Mouse (Mus musculus) small intestine, adult 2 months (tissue): ENCODE results near the gene Zfp710. TPM values are rescaled to one million over a fixed set of nuclear protein-coding genes. Genes with fewer than 3 reads are reported as not detected.

Source experiments
- H3K27ac ChIP-seq: fragments of 200-500 bp; 2 replicates; pipeline ENCODE4 v1.5.1; 2012; ENCODE audit warnings: low read depth, low read length, control low read depth, inconsistent platforms; ENCODE audit not compliant: insufficient read depth
- H3K27me3 ChIP-seq: fragments of 200-500 bp; 2 replicates; pipeline ENCODE4 v1.6.1; 2012; ENCODE audit warnings: mild to moderate bottlenecking, moderate library complexity, low read length, inconsistent platforms; ENCODE audit not compliant: control insufficient read depth, insufficient read depth
- H3K36me3 ChIP-seq: fragments of 200-500 bp; 2 replicates; pipeline ENCODE4 v1.6.1; 2012; ENCODE audit warnings: mild to moderate bottlenecking, low read length, control low read depth, inconsistent platforms; ENCODE audit not compliant: control insufficient read depth, insufficient read depth
- H3K4me1 ChIP-seq: fragments of 200-500 bp; 2 replicates; pipeline ENCODE4 v1.6.1; 2012; ENCODE audit warnings: low read length, inconsistent platforms, mixed read lengths; ENCODE audit not compliant: control insufficient read depth, insufficient read depth, insufficient read length
- H3K4me3 ChIP-seq: fragments of 200-500 bp; 2 replicates; pipeline ENCODE4 v1.5.1; 2012; ENCODE audit warnings: low read depth, mild to moderate bottlenecking, control low read depth, inconsistent platforms, low read length, moderate library complexity
- CTCF ChIP-seq: fragments of 200-500 bp; IDR thresholded peaks from 2 replicates; pipeline ENCODE4 v1.5.1; 2012; ENCODE audit warnings: low read depth, mild to moderate bottlenecking, control low read depth, inconsistent platforms, low read length, moderate library complexity, mixed read lengths; ENCODE audit not compliant: insufficient replicate concordance, insufficient read length; ENCODE audit errors: extremely low read depth
- POLR2A ChIP-seq: fragments of 200-500 bp; IDR thresholded peaks from 2 replicates; pipeline ENCODE4 v1.6.1; 2012; ENCODE audit warnings: low read depth, mild to moderate bottlenecking, control low read depth, inconsistent platforms, low read length, moderate library complexity
- WGBS: fragments of 180-500 bp; shearing (Covaris S2); methylation state at CpG from one replicate; pipeline ENCODE4 v1.1.7; 2018; 5-methylcytosine and 5-hydroxymethylcytosine counted together
- polyA plus RNA-seq: library from polyadenylated mRNA; depleted of rRNA; stranded (reverse); fragments of >200 nt; gene quantifications from 2 replicates; pipeline ENCODE4 v1.2.3, GENCODE M21; 2012

Zfp710 gene
- polyA plus RNA-seq, 1 experiment, result 67.9 TPM

DNA sequence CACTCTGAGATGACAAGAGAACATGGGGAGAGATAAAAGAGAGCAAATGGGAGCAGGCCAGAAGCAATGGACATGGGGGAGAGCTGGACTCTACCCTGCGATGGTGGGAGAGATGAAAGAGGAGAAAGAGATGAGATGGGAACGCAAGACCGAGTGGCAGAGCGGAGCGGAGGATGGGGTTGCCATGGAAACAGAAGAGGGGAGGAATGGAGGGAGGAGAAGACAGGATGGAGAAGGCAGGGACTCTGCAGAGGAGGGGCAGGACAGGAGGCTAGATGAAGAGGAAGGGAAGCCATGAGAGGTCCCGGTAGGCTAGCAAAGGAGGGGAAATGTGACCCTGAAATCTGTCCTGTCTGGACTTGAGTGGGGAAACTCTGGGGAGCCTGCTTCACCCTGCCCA, 47.7 kb downstream of the Zfp710 start:
- Histone ChIP-seq H3K4me1 (peaks cover 64% of the 10 kb centered on the region), H3K27me3 (no peaks in the 10 kb centered on the region), H3K27ac (no peak overlapping the region), H3K36me3 (peaks cover 2% of the 10 kb centered on the region; the same call in 1 of the 2 replicates), H3K4me3 (no peak overlapping the region)
- 93% methylated on average over 6 of the region's 6 CpGs for WGBS
- TF ChIP-seq POLR2A (no peak), CTCF (no peak)

DNA sequence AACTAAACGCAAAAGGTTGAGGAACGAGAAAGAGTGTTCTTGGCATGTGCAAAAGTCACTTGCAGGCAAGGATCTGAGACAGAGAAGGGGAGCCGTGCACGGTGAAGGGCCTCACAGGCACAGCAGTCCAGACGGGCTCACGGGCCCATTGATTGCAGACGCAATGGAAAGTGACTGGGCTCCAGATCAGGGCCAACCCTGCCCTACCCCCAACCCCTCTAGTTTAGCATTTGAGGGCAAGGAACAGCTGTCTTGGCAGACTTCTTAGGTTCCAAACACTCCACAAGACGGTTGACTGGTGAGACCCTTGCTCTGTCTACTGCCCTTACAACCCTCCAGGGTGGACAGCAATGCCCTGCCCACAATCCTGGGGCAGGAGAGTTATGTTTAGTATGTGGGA, 48.9 kb downstream of the Zfp710 start:
- peak overlapping the region; percentile 96 for H3K27ac ChIP-seq
- H3K4me3 ChIP-seq, result no peak overlapping the region
- peaks cover 73% of the 10 kb centered on the region for H3K4me1 ChIP-seq
- H3K36me3 ChIP-seq, result peaks cover 2% of the 10 kb centered on the region; the same call in 1 of the 2 replicates
- H3K27me3 ChIP-seq, result no peaks in the 10 kb centered on the region
- TF ChIP-seq POLR2A, result no peak
- TF ChIP-seq CTCF, result no peak
- 30% methylated on average over 8 of the region's 8 CpGs for WGBS

DNA sequence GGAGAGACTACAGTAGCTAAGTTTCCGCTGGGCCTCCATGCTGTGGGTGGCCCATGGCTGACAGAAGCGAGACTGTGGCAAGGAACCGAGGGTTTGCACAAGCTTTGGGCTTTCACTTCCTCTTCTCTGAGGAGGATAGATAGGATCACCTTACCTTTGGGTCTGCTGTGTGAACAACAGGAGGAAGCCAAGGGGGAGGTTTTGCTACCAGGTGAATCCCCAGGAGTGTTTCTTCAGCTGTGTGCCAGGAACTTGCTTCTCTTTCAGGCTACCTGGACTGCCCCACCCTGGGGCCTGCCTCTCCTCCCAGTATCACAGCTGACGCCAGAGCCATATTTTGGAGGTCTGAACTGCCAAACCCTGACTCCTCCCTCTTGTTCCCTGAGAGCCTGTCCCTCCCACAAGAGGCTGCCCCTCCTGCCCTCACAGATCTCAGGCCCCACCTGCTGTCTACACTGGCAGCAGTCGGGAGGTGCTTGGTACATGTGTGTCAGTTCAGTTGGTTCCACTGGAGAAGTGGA, 50.4 kb downstream of the Zfp710 start:
- Histone ChIP-seq H3K27me3 (no peaks in the 10 kb centered on the region), H3K36me3 (peaks cover 2% of the 10 kb centered on the region; the same call in 1 of the 2 replicates), H3K27ac (peak overlapping the region; percentile 96), H3K4me3 (peak overlapping the region; percentile 30; the same call in 1 of the 2 replicates), H3K4me1 (peaks cover 70% of the 10 kb centered on the region)
- TF ChIP-seq CTCF, result peak; percentile 22; the same call in 1 of the 2 replicates
- no peak for TF ChIP-seq POLR2A
- 16% methylated on average over 5 of the region's 5 CpGs for WGBS

DNA sequence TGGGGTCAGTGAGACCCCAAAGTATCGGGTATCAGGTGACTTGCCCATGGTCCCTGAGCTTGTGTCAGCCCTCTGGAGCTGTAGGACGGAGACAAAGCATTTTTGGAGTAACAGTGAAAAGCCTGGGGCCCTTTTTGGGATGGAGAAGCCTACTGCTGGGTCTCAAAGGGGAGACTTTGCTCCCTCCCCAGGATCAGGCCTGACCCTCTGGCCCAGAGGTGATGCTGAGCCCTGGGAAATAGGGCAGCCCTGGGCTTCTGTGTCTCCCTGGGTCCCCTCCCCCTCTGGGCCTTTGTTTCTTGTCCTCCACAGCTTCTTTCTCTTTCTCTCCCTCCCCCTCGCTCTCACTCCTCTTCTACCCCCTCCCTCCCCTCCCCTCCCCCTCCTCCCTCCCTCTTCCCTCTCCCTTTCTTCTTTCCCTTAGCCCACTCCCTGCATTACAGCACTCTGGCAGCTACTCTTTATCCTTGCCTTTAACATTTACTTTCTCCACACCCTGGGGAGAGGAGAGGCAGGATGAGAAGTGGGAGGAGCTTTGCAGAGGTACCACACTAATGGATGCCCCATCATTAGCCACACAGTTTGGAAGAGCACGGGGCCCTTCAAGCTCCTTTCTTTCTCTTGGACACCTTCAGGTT, 51.5 kb downstream of the Zfp710 start:
- H3K4me1 ChIP-seq, result peaks cover 63% of the 10 kb centered on the region
- TF ChIP-seq CTCF (no peak), POLR2A (no peak)
- peak overlapping the region; percentile 96; the same call in 1 of the 2 replicates for H3K27ac ChIP-seq
- 80% methylated on average over 4 of the region's 4 CpGs for WGBS
- peaks cover 2% of the 10 kb centered on the region for H3K36me3 ChIP-seq
- no peaks in the 10 kb centered on the region for H3K27me3 ChIP-seq
- H3K4me3 ChIP-seq, result no peak overlapping the region

DNA sequence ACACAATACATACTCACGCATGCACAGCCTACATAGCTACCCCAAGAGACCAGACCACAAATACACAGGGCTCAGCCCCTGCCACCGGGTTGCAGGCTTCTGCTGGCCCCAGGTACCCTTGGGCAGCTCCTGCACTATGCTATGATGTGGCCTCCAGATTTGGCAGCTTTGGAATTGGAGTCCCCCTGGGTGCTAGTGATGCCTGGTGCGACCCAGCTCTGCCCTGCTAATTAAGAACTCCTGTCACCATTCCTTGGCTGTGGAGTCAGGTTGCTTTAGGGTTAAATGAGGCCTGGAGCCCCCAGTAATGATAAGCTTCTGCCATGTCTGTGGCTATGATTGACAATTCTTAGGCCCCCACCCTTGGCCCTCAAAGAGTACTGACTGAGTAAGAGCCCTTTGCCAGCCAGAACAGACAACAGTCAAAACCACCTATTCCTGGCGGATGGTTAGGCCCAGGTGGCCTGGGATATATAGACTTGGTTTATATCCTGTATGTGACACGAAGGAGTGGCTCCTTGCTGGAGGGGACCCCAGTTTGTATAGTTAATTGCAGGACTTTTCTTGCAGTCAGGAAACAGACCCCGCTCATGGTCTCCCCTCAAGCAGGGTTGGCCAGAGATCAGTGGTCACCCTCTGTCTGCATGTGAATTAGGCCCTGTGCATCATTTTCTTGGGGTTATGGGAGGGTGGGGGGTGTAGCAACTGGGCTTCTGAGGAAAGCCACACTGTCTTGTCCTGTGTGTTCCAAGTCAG, 52.5 kb downstream of the Zfp710 start:
- H3K4me3 ChIP-seq, result no peak overlapping the region
- 90% methylated on average over 6 of the region's 6 CpGs for WGBS
- peak overlapping the region; percentile 90 for H3K27ac ChIP-seq
- H3K36me3 ChIP-seq, result peaks cover 13% of the 10 kb centered on the region
- TF ChIP-seq POLR2A, result no peak
- TF ChIP-seq CTCF, result no peak
- H3K4me1 ChIP-seq, result peaks cover 63% of the 10 kb centered on the region
- H3K27me3 ChIP-seq, result no peaks in the 10 kb centered on the region

DNA sequence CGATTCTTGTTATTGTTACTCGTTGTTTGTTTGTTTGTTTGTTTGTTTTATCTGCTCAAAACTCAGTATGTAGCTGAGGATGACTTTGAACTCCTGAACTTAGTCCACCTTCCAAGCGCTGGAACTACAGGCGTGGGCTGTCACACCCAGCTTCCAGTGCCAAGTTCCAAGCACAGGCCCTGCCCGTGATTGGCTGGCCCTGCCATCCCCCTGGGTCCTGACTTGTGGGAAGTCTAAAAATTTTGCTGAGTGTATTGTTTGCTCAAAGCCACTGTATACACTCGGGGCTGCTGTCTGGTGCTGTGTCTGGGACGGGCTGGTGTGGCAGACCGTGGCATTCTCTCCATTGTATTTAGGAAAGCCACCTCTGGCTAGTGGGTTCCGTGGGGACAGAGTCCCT, 53.2 kb downstream of the Zfp710 start:
- TF ChIP-seq CTCF (no peak), POLR2A (no peak)
- peaks cover 58% of the 10 kb centered on the region for H3K4me1 ChIP-seq
- no peak overlapping the region for H3K4me3 ChIP-seq
- peak overlapping the region; percentile 90 for H3K27ac ChIP-seq
- H3K27me3 ChIP-seq, result no peaks in the 10 kb centered on the region
- H3K36me3 ChIP-seq, result peaks cover 19% of the 10 kb centered on the region
- 20% methylated on average over 9 of the region's 9 CpGs for WGBS

DNA sequence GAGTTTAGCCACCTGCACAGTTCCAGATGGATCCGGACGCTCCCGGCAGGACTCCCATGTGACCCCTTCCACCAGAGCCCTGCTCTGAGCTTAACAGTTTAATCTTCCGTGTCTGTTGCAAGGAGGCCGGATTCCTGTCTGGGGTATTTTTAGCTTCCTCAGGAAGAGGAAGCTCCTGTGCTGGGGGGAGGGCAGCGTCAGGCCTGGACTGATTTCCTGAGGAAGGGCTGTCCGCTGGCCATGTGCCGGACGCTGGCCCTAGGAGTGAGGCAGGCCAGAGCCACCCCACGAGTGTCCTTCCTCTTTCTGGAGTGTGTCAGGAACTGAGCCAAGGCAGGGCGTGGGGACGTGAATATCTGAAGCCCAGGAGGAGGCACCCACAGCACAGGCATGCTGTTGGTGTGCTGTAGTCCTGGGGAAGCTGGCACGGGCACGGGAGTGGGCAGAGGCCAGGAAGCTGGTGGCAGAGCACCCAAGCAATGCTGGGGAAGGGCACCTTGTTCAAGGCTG, 54.2 kb downstream of the Zfp710 start:
- Histone ChIP-seq H3K27ac (peak overlapping the region; percentile 90), H3K27me3 (no peaks in the 10 kb centered on the region), H3K36me3 (peaks cover 23% of the 10 kb centered on the region), H3K4me1 (peaks cover 49% of the 10 kb centered on the region), H3K4me3 (0 out of 2 replicates have a peak overlapping the region, but pooled peaks have one; percentile 5)
- 20% methylated on average over 14 of the region's 14 CpGs for WGBS
- TF ChIP-seq CTCF (no peak), POLR2A (no peak)
